Mouse (Mus musculus): ENCODE measurements around the gene Ttc23.

DNA sequence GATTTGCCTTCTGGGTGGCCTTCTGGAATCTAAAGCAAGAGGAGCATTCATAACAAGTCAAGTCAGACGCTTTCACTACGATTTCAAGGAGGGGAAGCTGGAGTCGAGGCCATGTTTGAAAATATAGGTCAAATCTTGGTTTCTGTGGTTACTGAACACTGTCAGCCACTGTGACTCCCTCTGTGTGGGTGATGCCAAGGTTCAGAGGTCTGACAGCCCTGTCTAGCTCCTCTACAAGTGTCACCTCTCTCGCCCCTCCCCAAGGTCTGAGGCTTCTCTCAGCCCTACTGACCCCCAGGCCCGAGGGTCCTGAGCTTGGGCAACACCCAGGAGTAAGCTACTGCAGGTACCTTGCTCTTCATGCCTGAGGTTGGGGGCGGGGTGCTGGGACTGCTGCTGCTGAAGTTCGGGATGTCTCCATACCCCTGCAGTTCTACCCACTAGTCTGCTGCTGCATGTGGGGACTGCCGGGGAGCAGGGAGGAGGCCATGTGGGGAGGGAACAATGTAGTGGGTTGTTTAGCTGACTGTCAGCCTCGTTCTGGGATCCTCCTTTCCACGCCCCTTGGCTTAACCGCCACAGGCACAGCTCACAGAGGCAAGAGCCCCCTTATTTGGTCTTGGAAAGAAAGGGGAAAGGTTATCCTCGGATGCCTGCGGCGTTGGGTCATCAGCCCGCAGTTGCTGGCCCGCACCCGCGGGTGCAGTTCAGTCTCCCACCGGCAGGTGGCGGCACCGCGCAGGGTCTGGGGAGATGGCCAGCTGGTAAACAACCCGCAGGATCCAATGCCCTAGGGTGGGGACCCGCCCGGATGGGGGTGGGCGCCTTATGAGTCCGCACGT lies 156.0 kb downstream of the Ttc23 start:
- no peak for TF ChIP-seq GATA1 (IDR thresholded peaks at IDR 0.05; ENCODE audit: low read length)
- TF ChIP-seq TAL1 (IDR thresholded peaks at IDR 0.05; ENCODE audit: low read length) = no peak
